19 mouse cellular contexts compared by ENCODE assay signal in the genomic region with DNA sequence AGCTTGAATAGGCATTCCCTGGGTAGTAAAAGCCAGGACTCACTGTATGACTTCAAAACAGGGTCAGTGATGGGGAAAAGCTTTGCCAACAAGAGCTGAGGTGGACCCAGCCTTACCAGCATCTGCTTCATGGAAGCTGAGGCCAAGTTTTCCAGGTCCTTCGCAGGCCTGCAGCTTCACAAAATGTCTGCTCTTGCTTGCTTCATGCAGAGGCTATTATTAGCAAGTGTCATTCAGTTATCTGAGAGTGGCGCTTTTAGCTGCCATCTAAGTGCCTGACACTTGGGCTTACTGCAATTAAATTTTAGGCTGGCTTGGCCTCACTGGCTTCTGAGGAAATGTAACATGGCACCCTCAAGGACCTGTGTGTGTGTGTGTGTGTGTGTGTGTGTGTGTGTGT. TPM values are rescaled to one million over a fixed set of nuclear protein-coding genes. Genes with fewer than 3 reads are reported as not detected.
DNase-seq lines count a peak whose midpoint lies in the region; ATAC-seq and TF ChIP-seq lines count a peak whose summit lies in the region.
"Had no signal": no experiment of that assay in that cellular context is flagged by ENCODE, and none has a peak within 500 bp of the region (broad histone marks: within the 10 kb centered on the region; RNA-seq: fewer than 3 reads in every experiment).

No protein-coding gene starts in this region.

- H3K4me2 ChIP-seq in heart, embryonic 12.5 days = no peak overlapping the region
- no peak overlapping the region for H3K4me2 ChIP-seq in midbrain, embryonic 13.5 days (replicated peaks)
- H3K4me2 ChIP-seq in forebrain, postnatal 0 days (ENCODE audit: low read depth) = no peak overlapping the region
- H3K4me2 ChIP-seq: embryonic facial prominence, embryonic 12.5 days; liver, embryonic 11.5 days had no signal

- no peaks in the 10 kb centered on the region for H3K27me3 ChIP-seq in heart, embryonic 12.5 days (replicated peaks)
- no peaks in the 10 kb centered on the region for H3K27me3 ChIP-seq in midbrain, embryonic 13.5 days
- H3K27me3 ChIP-seq in midbrain, embryonic 10.5 days (ENCODE audit: low read depth, poor library complexity, severe bottlenecking) = no peaks in the 10 kb centered on the region
- no peaks in the 10 kb centered on the region for H3K27me3 ChIP-seq in forebrain, postnatal 0 days (ENCODE audit: insufficient read depth, low read length)
- H3K27me3 ChIP-seq: embryonic facial prominence, embryonic 12.5 days had no signal

- H3K9me3 ChIP-seq in heart, embryonic 12.5 days (replicated peaks) = no peaks in the 10 kb centered on the region
- no peaks in the 10 kb centered on the region for H3K9me3 ChIP-seq in midbrain, embryonic 13.5 days
- H3K9me3 ChIP-seq in midbrain, embryonic 10.5 days (replicated peaks) = no peaks in the 10 kb centered on the region
- no peaks in the 10 kb centered on the region for H3K9me3 ChIP-seq in forebrain, postnatal 0 days (ENCODE audit: low read length)
- H3K9me3 ChIP-seq: embryonic facial prominence, embryonic 12.5 days; G1E had no signal

- DNase-seq in heart, adult 8-10 months (ENCODE audit: low spot score) = no peak
- no peak for DNase-seq in midbrain, embryonic 10.5 days (ENCODE audit: low spot score)
- DNase-seq in forebrain, postnatal 0 days = no peak
- DNase-seq in urinary bladder, adult 2 months (ENCODE audit: low spot score) = no peak
- DNase-seq in kidney, adult 18-20 months = no peak
- DNase-seq: adrenal gland, adult 2 months; cerebellum, adult 11-12 months; gastrocnemius, adult 2 months; kidney, postnatal 14 days; lung, postnatal 10 days; thymus, postnatal 4 days had no signal

- WGBS in heart, embryonic 12.5 days = 31% methylated on average over 2 of the region's 2 CpGs
- WGBS in midbrain, embryonic 13.5 days = 76% methylated on average over 2 of the region's 2 CpGs
- WGBS in midbrain, embryonic 10.5 days = 93% methylated on average over 2 of the region's 2 CpGs
- WGBS in forebrain, postnatal 0 days = 33% methylated on average over 2 of the region's 2 CpGs

- TF ChIP-seq CTCF in forebrain, postnatal 0 days (IDR thresholded peaks at IDR 0.05; ENCODE audit: low read depth) = no peak

- H3K36me3 ChIP-seq in heart, embryonic 12.5 days = no peaks in the 10 kb centered on the region
- no peaks in the 10 kb centered on the region for H3K36me3 ChIP-seq in midbrain, embryonic 13.5 days
- no peaks in the 10 kb centered on the region for H3K36me3 ChIP-seq in midbrain, embryonic 10.5 days
- no peaks in the 10 kb centered on the region; the same call in 1 of the 2 replicates for H3K36me3 ChIP-seq in forebrain, postnatal 0 days (ENCODE audit: insufficient read depth)

- peaks cover 53% of the 10 kb centered on the region for H3K4me1 ChIP-seq in heart, embryonic 12.5 days (replicated peaks)
- H3K4me1 ChIP-seq in midbrain, embryonic 13.5 days (replicated peaks) = peaks cover 66% of the 10 kb centered on the region
- H3K4me1 ChIP-seq in midbrain, embryonic 10.5 days = peaks cover 8% of the 10 kb centered on the region; the same call in 1 of the 2 replicates
- peaks cover 6% of the 10 kb centered on the region; the same call in 1 of the 2 replicates for H3K4me1 ChIP-seq in forebrain, postnatal 0 days (ENCODE audit: insufficient read depth)

- H3K27ac ChIP-seq in heart, embryonic 12.5 days (ENCODE audit: poor library complexity, severe bottlenecking) = peak overlapping the region; percentile 84
- H3K27ac ChIP-seq in midbrain, embryonic 13.5 days = peak overlapping the region; percentile 39; the same call in 1 of the 2 replicates
- no peak overlapping the region for H3K27ac ChIP-seq in midbrain, embryonic 10.5 days (replicated peaks)
- H3K27ac ChIP-seq in forebrain, postnatal 0 days (ENCODE audit: low read depth, low read length) = peak overlapping the region; percentile 42; the same call in 1 of the 2 replicates
- H3K27ac ChIP-seq: embryonic facial prominence, embryonic 12.5 days; gastrocnemius, adult 2 months had no signal

- no peak overlapping the region for H3K4me3 ChIP-seq in heart, embryonic 12.5 days
- no peak overlapping the region for H3K4me3 ChIP-seq in midbrain, embryonic 13.5 days (replicated peaks)
- no peak overlapping the region for H3K4me3 ChIP-seq in midbrain, embryonic 10.5 days
- no peak overlapping the region for H3K4me3 ChIP-seq in forebrain, postnatal 0 days (ENCODE audit: low read depth, low read length)
- H3K4me3 ChIP-seq: embryonic facial prominence, embryonic 12.5 days; gastrocnemius, adult 2 months had no signal

- H3K9ac ChIP-seq in heart, embryonic 12.5 days = no peak overlapping the region
- H3K9ac ChIP-seq in midbrain, embryonic 13.5 days (replicated peaks) = no peak overlapping the region
- H3K9ac ChIP-seq in forebrain, postnatal 0 days = no peak overlapping the region
- H3K9ac ChIP-seq: embryonic facial prominence, embryonic 12.5 days had no signal

- 0 out of 2 replicates have a peak, but pooled peaks have one; percentile 38 for ATAC-seq in heart, embryonic 12.5 days (ENCODE audit: insufficient number of reproducible peaks, low FRiP score)
- no peak for ATAC-seq in midbrain, embryonic 13.5 days
- peak; percentile 6; the same call in 1 of the 2 replicates for ATAC-seq in forebrain, postnatal 0 days
- ATAC-seq: intestine, postnatal 0 days had no signal

RNA-seq across cellular contexts. Expression of a gene that starts 32.3 kb away (rescaled TPM):
- polyA plus RNA-seq in heart, embryonic 12.5 days (2016; fragmentation: Nextera tagmentation; extraction: Ambion mirVana) = 18.1 and 19.3 TPM in 2 replicates
- total RNA-seq in heart, adult 8-10 months (2022) = 1 to 10 TPM; 2.6 to 4.0 (median 2.9) TPM
- 97.6 and 102 TPM in 2 replicates for polyA plus RNA-seq in midbrain, embryonic 13.5 days (2015; fragmentation: Nextera tagmentation; extraction: Ambion mirVana)
- 15.8 and 33.2 TPM in 2 replicates for polyA plus RNA-seq in midbrain, embryonic 10.5 days (2016; fragmentation: Nextera tagmentation; extraction: Ambion mirVana)
- total RNA-seq in forebrain, postnatal 0 days (2014; rRNA removed) = 70.8 and 85.9 TPM in 2 replicates
- 173 and 174 TPM in 2 replicates for polyA plus RNA-seq in forebrain, postnatal 0 days (2015; fragmentation: Nextera tagmentation; extraction: Ambion mirVana)
- 1.3 and 2.4 TPM in 2 replicates for polyA plus RNA-seq in urinary bladder, adult 2 months (2012; rRNA removed)
- total RNA-seq: gastrocnemius, adult 2 months had no signal

RNA-seq across cellular contexts. Expression of a gene that starts 35.3 kb away (rescaled TPM):
- not detected in 2 replicates for polyA plus RNA-seq in heart, embryonic 12.5 days (2016; fragmentation: Nextera tagmentation; extraction: Ambion mirVana)
- total RNA-seq in heart, adult 8-10 months (2022) = not detected
- not detected in 2 replicates for polyA plus RNA-seq in midbrain, embryonic 13.5 days (2015; fragmentation: Nextera tagmentation; extraction: Ambion mirVana)
- not detected in 2 replicates for polyA plus RNA-seq in midbrain, embryonic 10.5 days (2016; fragmentation: Nextera tagmentation; extraction: Ambion mirVana)
- 1.8 TPM in 1 of 2 replicates, not detected in the other for total RNA-seq in forebrain, postnatal 0 days (2014; rRNA removed)
- 0.26 and 0.63 TPM in 2 replicates for polyA plus RNA-seq in forebrain, postnatal 0 days (2015; fragmentation: Nextera tagmentation; extraction: Ambion mirVana)
- not detected in 2 replicates for polyA plus RNA-seq in urinary bladder, adult 2 months (2012; rRNA removed)
- total RNA-seq: adrenal gland, adult 2 months; gastrocnemius, adult 2 months; hematopoietic stem cell, adult 5-6 weeks; megakaryocyte-erythroid progenitor cell, adult 5-6 weeks had no signal
- polyA plus RNA-seq: adrenal gland, adult 2 months; embryonic facial prominence, embryonic 12.5 days; G1E; intestine, postnatal 0 days; liver, embryonic 11.5 days had no signal
